Mouse (Mus musculus) mouse embryonic stem cell (cell line): ENCODE measurements around the gene Lyrm2.

Source experiments
- in situ Hi-C, 2 experiments: fragments of 300-500 bp; cut with MboI; formaldehyde crosslinking; loops; 1 replicate in 1 of 2; 3 replicates in 1 of 2; pipeline ENCODE4 v1.14.3; 2019 to 2020; ENCODE audit warnings: low sequenced_read_pairs in 2 of 2, low pct_unique_long_range_greater_than_20kb in 1 of 2, mixed read lengths in 1 of 2; ENCODE audit not compliant: unreplicated experiment in 1 of 2

The Lyrm2 gene

DNA sequence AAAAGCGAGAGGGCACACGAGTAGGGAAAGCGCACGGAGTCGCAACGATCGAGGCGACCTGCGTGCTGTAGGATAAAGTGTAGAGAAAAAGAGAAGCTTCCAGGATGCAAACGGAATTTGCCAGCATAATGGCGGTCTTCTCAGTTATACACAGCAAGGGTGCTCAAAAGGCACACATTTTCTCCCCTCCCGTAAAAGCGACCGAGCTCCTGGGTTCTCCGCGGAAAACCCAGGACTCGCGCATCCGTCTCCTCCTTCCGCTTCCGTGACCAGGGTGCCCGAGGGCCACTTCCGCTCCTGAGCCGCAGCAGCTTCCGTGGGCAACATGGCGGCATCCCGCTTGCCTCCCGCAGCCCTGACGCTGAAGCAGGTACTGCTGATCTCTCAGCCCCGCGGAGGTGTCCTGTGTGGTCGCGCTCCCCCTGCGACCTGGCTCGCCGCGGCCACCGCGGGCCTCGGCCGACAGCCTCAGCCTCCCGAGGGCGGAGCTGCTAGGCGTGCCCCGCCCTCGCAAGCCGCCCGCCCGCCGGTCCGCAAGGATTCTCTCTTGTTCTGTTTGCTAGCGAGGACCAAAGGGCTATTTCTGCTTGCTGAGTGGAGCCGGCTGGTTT is at the start of gene Lyrm2:
Lyrm2 (plus strand) TSS at position 288 of the 611 bp plus-strand sequence.
- in situ Hi-C loops, result no loop called here

- in situ Hi-C loops, result no loop called here
Observed at GRCm38 (mm10) chr4:32750711-32751110, 49.3 kb upstream of the Lyrm2 start.

GRCm38 (mm10) chr4:32757430-32757829 is 42.6 kb upstream of the Lyrm2 start:
- in situ Hi-C loops, result no loop called here

GRCm38 (mm10) chr4:32767471-32767870 is 32.6 kb upstream of the Lyrm2 start:
- in situ Hi-C loops, result no loop called here

DNA sequence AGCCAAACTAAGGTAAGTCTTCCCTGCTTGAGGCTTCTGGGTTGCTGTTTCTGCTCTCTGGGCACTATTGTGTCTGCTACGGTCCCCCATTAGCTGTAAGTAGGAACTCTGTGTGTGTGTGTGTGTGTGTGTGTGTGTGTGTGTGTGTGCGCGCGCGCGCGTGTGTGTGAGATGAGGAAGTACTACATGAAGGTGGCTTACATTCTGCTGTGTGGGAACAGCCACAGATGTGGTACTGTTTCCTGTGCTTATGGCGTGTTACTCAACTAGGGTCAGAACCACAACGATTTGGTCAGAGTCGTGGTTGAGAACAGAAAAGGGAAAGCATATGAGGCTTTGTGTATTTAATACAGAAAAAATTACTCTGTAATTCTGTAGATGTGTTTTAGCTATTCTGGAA is 32.0 kb upstream of the Lyrm2 start:
- in situ Hi-C loops, result no loop called here

GRCm38 (mm10) chr4:32770284-32770810 is 29.7 kb upstream of the Lyrm2 start:
- in situ Hi-C loops, result loop anchor here (10.0 kb wide), 2 partner anchors 184 to 344 kb away; partner anchors contain the start of gene Ankrd6 (in 2 of the 2)

DNA sequence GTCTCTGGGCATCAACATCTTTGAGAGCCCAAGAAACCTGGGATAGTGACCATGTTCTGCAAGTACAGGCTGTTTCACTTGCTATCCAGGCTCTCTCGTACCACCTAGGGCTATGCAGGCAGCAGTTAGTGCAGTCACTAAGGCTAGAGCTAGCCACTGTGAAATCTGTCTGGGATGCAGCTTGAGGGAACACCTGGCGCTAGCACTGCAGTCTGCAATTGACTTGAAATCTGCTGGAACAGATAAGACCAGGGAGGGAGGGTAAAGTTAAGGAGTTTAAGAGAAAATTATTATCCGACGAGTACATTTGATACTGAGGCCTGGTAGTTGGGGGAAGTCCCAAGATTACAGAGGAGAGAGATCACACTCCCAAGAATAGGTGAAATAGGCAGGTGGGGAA is 20.1 kb upstream of the Lyrm2 start:
- in situ Hi-C loops, result loop anchor here (10.0 kb wide), 2 partner anchors 175 to 335 kb away; partner anchors contain the start of gene Ankrd6 (in 2 of the 2)

DNA sequence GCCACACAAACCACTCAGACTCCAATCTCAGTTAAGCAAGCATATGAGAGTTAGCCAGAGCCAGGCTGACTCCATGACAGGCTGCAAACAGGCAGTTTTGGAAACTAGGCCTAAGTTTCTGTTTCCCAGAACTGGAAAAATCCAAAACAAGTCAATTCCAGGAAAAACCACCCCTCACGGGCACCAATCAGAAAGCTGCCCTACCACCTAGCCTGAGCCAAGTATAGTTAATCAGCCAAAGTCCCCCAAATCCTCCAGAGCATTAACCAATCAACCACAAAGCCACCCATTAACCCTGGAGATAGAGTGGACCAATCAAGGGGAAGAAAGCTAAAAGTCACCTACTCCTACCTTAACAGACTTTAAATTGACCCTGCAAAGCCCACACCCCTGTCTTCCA is 12.9 kb upstream of the Lyrm2 start:
- in situ Hi-C loops, result no loop called here

DNA sequence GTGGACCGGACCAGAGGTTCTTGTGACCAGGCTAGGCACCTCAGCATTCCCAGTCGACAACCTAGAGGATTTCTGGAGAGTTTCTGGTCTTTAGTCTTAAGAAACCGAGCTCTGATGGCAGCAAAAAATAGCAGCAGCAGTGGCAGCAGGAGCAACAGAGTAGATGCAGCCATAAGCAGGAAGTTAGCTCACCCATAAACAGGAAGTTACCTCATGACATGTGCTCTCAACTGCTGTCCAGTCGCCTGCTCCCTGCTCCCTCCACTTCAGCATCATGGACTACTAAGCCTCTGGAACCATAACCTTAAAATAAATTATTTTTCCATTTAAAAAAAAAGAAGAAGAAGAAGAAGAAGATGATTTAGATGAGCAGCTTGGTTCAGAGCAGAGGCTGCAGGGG is 11.0 kb upstream of the Lyrm2 start:
- in situ Hi-C loops, result no loop called here

DNA sequence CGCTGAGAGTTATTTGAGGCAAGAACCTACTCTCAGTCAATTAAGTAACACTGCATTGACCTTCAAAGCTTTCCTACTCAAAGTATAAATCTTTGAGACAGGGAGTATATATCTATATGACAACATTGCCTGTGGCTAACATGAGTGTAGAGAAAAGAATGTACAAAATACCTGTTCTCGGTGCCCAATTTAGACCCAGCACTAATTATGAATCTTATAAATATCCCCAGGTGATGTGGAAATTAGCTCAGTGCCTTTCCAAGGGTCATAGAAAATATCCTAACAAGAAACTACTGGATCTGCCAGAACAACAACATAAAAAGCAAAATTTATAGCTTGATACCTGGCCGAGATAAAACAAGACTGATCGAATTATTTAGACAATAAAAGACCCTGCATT is 1.1 kb upstream of the Lyrm2 start:
- in situ Hi-C loops, result no loop called here

DNA sequence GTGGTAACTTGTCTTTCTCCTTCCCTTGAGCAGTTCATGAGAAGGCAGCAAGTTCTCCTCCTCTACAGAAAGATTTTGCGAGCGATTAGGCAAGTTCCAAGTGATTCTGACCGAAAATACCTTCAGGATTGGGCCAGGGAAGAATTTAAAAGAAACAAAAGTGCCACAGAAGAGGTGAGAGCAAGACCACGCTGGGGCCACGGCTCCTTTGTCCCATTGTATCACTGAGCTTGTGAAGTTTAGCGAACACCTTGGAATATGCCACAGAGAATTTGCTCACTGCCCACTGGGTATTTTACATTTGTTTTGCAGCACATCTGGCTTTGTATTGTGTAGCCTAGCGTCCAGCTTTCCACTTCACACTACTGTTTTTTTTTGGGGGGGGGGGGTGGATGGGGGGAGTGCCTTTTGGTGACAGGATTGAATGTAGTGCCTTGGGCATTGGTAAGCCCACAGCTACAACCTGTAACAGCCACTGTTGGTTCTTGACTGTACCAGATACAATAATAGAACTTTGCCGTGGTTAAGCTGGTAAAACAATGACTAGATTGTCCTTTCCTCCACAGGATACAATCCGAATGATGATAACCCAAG is 621 bp downstream of the Lyrm2 start:
- in situ Hi-C loops, result no loop called here

DNA sequence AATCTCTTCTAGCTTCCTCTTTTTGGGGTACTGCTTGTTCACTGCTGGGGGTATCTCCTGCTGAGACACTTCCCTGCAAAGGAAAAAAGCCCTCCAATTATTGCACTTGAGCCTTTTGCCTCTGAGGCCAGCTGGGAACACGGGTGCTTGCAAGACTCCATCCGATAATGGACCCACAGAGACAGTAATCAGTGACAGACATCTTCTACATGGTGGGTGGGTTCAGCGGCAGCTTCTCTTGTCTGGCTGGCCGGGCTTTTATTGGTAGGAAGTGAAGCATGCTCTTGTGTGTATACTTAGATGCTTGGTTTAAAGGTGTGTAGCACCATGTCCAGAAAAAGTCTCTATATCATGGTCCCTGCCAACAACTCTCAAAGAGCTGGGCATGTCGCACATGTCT is 17.4 kb downstream of the Lyrm2 start:
- in situ Hi-C loops, result no loop called here

- in situ Hi-C loops, result no loop called here
Observed at GRCm38 (mm10) chr4:32820676-32821075, 20.6 kb downstream of the Lyrm2 start.

- in situ Hi-C loops, result no loop called here
Observed at GRCm38 (mm10) chr4:32824254-32824653, 24.2 kb downstream of the Lyrm2 start.

- in situ Hi-C loops, result no loop called here
Observed at GRCm38 (mm10) chr4:32826925-32827324, 26.9 kb downstream of the Lyrm2 start.

- in situ Hi-C loops, result no loop called here
Observed at GRCm38 (mm10) chr4:32828385-32829077, 28.5 kb downstream of the Lyrm2 start.

DNA sequence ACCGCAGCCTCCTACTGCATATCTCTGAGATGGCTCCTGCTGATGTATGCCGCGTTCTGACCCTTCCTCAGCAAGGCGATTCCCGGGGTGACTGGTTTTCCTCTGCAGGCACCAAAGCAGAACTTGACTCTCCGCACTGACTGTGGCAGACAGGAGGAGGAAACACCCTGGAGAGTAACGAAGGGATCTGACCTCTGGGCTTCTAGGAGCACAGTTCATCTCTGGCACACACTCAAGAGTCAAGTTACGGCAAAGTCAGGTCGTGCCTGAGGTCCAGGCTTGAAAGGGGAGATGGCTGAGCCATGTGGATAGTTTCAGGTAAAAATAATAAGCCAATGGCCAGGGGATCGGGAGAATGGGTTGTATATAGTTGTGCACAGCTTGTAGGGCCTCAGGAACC is 29.3 kb downstream of the Lyrm2 start:
- in situ Hi-C loops, result no loop called here

DNA sequence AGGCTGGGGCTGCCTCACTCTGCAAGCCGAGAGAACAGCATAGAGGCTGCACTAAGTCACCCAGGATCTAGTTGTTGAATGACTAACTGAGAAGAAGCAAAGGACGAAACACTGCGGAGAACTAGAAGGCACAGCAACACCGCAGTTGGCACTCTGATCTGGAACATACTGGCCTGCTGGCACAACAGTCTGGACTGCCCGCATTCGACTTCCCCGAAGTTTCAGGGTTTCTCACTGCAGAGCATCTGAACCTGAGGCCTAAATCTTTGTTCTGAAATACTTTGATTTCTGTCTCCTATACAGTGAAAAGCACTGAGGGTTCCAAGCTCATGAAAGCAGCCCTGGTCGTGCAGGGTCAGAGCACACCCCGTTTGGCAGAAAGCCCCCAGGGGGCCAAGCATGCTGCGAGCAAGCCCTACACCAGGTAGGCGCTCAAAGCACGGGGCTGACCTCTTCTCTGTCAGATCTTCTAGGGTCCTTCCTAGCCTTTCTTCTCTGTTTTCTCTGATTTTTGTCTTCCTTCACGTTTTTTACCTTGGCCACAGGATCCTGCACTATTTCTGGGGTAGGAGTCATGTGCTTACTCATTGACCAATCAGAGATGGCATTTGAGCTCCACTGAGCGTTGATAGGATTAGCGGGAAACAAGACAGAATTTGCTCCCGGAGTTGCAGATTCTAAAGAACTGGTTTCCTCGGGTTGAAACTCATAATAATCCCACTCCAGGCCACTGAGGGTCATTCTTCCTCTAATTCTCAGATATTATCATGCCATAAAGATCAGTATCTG is 33.6 kb downstream of the Lyrm2 start:
- in situ Hi-C loops, result no loop called here

DNA sequence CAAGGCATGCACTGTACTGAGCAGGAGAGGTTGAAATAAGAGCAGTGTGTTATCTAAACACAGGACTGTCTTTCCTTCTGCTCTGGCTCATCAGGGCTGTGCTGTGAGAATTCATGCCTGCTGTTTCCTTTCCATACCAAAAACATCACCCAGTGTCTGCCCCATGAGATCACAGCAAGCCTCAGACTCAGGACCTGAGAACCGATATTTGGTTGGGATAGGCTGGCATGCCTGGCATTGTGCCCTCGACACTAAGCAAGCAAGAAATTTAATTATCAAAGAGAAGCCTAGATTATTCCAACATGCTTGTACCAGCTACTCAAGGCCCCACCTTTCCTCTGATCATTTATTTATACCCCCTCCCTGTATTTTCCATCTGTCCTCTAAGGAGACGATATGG is 34.5 kb downstream of the Lyrm2 start:
- in situ Hi-C loops, result no loop called here
